Mouse (Mus musculus) limb, embryonic 12.5 days (tissue): ENCODE measurements around the gene Ankrd37. TPM values are rescaled to one million over a fixed set of nuclear protein-coding genes. Genes with fewer than 3 reads are reported as not detected.

Experiments used
- ATAC-seq: fragments of 200-750 bp; cut with Nextera tagmentation; 2 replicates; pipeline ENCODE4 v1.8.0; 2017; ENCODE audit warnings: low read depth, moderate TSS enrichment; ENCODE audit not compliant: insufficient number of reproducible peaks, insufficient read depth, low FRiP score, low TSS enrichment
- H3K27ac ChIP-seq: fragments of 300-500 bp; sonication (generic); 2 replicates; pipeline ENCODE4 v1.5.1; 2016; ENCODE audit warnings: mild to moderate bottlenecking, moderate library complexity
- H3K27me3 ChIP-seq: fragments of 300-500 bp; sonication (generic); 2 replicates; pipeline ENCODE4 v1.6.1; 2016; ENCODE audit warnings: mild to moderate bottlenecking, moderate library complexity
- H3K36me3 ChIP-seq: fragments of 300-500 bp; sonication (generic); 2 replicates; pipeline ENCODE4 v1.6.1; 2016; ENCODE audit warnings: mild to moderate bottlenecking, moderate library complexity
- H3K4me1 ChIP-seq: fragments of 300-500 bp; sonication (generic); replicated peaks from 2 replicates; pipeline ENCODE4 v1.6.1; 2016
- H3K4me2 ChIP-seq: fragments of 300-500 bp; sonication (generic); 2 replicates; pipeline ENCODE4 v1.6.1; 2016; ENCODE audit warnings: mild to moderate bottlenecking, moderate library complexity
- H3K4me3 ChIP-seq: fragments of 300-500 bp; sonication (generic); replicated peaks from 2 replicates; pipeline ENCODE4 v1.5.1; 2016; ENCODE audit warnings: mild to moderate bottlenecking
- H3K9ac ChIP-seq: fragments of 300-500 bp; sonication (generic); replicated peaks from 2 replicates; pipeline ENCODE4 v1.6.1; 2016; ENCODE audit warnings: mild to moderate bottlenecking, moderate library complexity
- H3K9me3 ChIP-seq: fragments of 300-500 bp; sonication (generic); 2 replicates; pipeline ENCODE4 v1.6.1; 2016; ENCODE audit warnings: mild to moderate bottlenecking, moderate library complexity
- WGBS: fragments of 180-500 bp; shearing (Covaris S2); methylation state at CpG from one replicate; pipeline ENCODE4 v1.1.7; 2016; 5-methylcytosine and 5-hydroxymethylcytosine counted together
- polyA plus RNA-seq: library from polyadenylated mRNA; unstranded; fragments of >200 nt; fragmentation: Nextera tagmentation; extraction: Ambion mirVana; gene quantifications from 2 replicates; pipeline ENCODE4 v1.2.1, GENCODE M21; 2016

Ankrd37 gene
- polyA plus RNA-seq, 1 experiment from 2014 or later: 22.2 TPM

DNA sequence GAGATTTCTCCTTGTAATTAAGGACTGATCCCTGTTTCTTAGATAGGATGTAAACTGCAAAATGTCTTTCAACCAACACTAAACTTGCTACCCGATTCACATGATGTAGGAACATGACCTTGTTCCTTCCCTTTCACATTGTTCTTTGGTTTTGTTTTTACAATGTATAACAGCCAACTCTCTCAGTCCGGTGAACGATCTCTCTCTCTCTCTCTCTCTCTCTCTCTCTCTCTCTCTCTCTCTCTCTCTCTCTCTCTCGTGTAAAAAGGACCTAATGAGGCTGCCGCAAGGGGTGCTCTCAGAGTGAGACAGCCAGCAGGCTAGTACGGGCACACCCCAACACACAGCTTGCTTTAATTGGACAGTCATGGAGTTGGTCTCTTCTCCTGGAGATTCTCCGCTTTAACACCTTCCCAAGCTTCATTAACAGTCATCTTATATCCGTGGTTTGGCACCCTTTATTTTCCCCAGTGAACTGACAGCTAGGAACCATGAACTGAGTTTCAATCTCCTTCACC is 31.5 kb downstream of the Ankrd37 start:
- ATAC-seq: no peak
- Histone ChIP-seq H3K27me3 (no peaks in the 10 kb centered on the region), H3K4me1 (peaks cover 13% of the 10 kb centered on the region; the same call in 1 of the 2 replicates), H3K4me3 (no peak overlapping the region), H3K4me2 (peak overlapping the region; percentile 64), H3K36me3 (peaks cover 9% of the 10 kb centered on the region), H3K9me3 (peaks cover 8% of the 10 kb centered on the region), H3K9ac (no peak overlapping the region), H3K27ac (peak overlapping the region; percentile 88)
- WGBS: 70% methylated on average over 8 of the region's 8 CpGs

DNA sequence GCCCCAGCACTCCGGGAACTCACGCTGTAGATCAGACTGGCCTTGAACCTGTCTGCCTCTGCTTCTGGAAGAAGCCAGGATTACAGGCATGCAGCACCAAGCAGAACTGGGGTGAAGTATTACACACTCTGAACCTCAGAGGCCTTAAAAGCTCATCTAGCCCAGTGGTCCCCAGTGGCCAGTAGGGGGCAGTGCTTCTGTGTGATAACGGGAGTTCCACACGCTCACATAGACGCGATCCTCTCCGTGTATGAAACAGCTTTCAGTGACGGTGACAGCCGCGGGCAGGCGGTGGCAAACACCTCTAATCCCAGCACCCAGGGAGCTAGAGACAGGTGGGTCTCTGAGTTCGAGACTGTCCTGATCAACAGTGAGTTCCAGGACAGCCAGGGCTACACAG is 34.6 kb downstream of the Ankrd37 start:
- H3K4me2 ChIP-seq: no peak overlapping the region
- no peak for ATAC-seq
- no peaks in the 10 kb centered on the region for H3K36me3 ChIP-seq
- H3K4me1 ChIP-seq: peaks cover 9% of the 10 kb centered on the region; the same call in 1 of the 2 replicates
- H3K27me3 ChIP-seq: no peaks in the 10 kb centered on the region
- H3K4me3 ChIP-seq: no peak overlapping the region
- WGBS: 92% methylated on average over 12 of the region's 12 CpGs
- no peak overlapping the region for H3K27ac ChIP-seq
- no peak overlapping the region for H3K9ac ChIP-seq
- peaks cover 6% of the 10 kb centered on the region for H3K9me3 ChIP-seq

DNA sequence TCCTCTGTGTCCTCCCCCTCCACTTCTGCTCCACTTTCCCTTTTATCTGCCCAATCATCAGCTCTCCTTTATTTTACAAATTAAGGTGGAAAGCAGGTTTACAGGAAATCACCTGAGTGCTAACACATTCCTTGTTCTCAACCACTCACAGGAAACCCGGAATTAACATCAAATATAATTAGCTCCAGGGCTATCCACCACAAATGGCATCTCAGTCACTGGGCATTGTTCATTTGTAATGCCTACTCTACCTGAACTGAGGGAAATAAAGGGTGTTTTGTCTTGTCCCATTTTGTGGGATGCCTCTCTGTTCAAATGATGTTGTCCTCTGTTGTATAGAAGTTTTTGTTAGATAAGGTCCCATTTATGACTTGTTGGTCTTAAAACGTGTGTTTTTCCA is 54.9 kb downstream of the Ankrd37 start:
- Histone ChIP-seq H3K36me3 (no peaks in the 10 kb centered on the region), H3K9ac (no peak overlapping the region), H3K9me3 (no peaks in the 10 kb centered on the region), H3K4me1 (no peaks in the 10 kb centered on the region), H3K27ac (no peak overlapping the region), H3K4me2 (no peak overlapping the region), H3K27me3 (no peaks in the 10 kb centered on the region), H3K4me3 (no peak overlapping the region)
- no peak for ATAC-seq
- WGBS: 60% methylated on average over 2 of the region's 2 CpGs

Other genes starting within 250 kb of the Ankrd37 start
- gene Pdlim3, start 120.2 kb downstream of the Ankrd37 start, polyA plus RNA-seq: 17.9 and 22.7 TPM in 2 replicates
- 0.14 TPM in 1 of 2 replicates, not detected in the other for gene Ccdc110, start 71.1 kb downstream of the Ankrd37 start, polyA plus RNA-seq
- gene 1700029J07Rik, start 30.5 kb downstream of the Ankrd37 start, polyA plus RNA-seq: 3.4 and 4.9 TPM in 2 replicates
- 72.1 TPM in 2 replicates for gene Ufsp2, start 30.2 kb downstream of the Ankrd37 start, polyA plus RNA-seq
- 0.23 and 0.41 TPM in 2 replicates for gene Lrp2bp, start 6.4 kb downstream of the Ankrd37 start, polyA plus RNA-seq
- gene Cfap97, start 146.1 kb upstream of the Ankrd37 start, polyA plus RNA-seq: 26.5 and 29.6 TPM in 2 replicates
- 4.9 and 6.6 TPM in 2 replicates for gene Snx25, start 146.5 kb upstream of the Ankrd37 start, polyA plus RNA-seq
- gene Slc25a4, start 205.6 kb upstream of the Ankrd37 start, polyA plus RNA-seq: 484 and 487 TPM in 2 replicates